Mouse (Mus musculus) neural tube, embryonic 13.5 days (tissue): Measurements from ENCODE around the gene Shisa2. TPM values are rescaled to one million over a fixed set of nuclear protein-coding genes. Genes with fewer than 3 reads are reported as not detected.

Experiments used
- ATAC-seq: fragments of 200-750 bp; cut with Nextera tagmentation; 2 replicates; pipeline ENCODE4 v1.8.0; 2017; ENCODE audit warnings: low read depth, mild to moderate bottlenecking, moderate TSS enrichment, moderate library complexity
- H3K27ac ChIP-seq: fragments of 300-500 bp; sonication (generic); replicated peaks from 2 replicates; pipeline ENCODE4 v1.5.1; 2015; ENCODE audit warnings: moderate library complexity, mild to moderate bottlenecking, inconsistent platforms
- H3K27me3 ChIP-seq: fragments of 300-500 bp; sonication (generic); 2 replicates; pipeline ENCODE4 v1.6.1; 2015; ENCODE audit warnings: mild to moderate bottlenecking, inconsistent platforms
- H3K36me3 ChIP-seq: fragments of 300-500 bp; sonication (generic); 2 replicates; pipeline ENCODE4 v1.6.1; 2015; ENCODE audit warnings: mild to moderate bottlenecking, inconsistent platforms
- H3K4me1 ChIP-seq: fragments of 300-500 bp; sonication (generic); replicated peaks from 2 replicates; pipeline ENCODE4 v1.6.1; 2015; ENCODE audit warnings: inconsistent platforms
- H3K4me2 ChIP-seq: fragments of 300-500 bp; sonication (generic); 2 replicates; pipeline ENCODE4 v1.6.1; 2015; ENCODE audit warnings: inconsistent platforms, mild to moderate bottlenecking, moderate library complexity
- H3K4me3 ChIP-seq: fragments of 300-500 bp; sonication (generic); 2 replicates; pipeline ENCODE4 v1.5.1; 2015; ENCODE audit warnings: mild to moderate bottlenecking, inconsistent platforms
- H3K9ac ChIP-seq: fragments of 300-500 bp; sonication (generic); 2 replicates; pipeline ENCODE4 v1.6.1; 2015; ENCODE audit warnings: moderate library complexity, mild to moderate bottlenecking, inconsistent platforms
- H3K9me3 ChIP-seq: fragments of 300-500 bp; sonication (generic); 2 replicates; pipeline ENCODE4 v1.6.1; 2016; ENCODE audit warnings: inconsistent platforms
- WGBS: fragments of 180-500 bp; shearing (Covaris S2); methylation state at CpG from one replicate; pipeline ENCODE4 v1.1.7; 2015; 5-methylcytosine and 5-hydroxymethylcytosine counted together
- polyA plus RNA-seq: library from polyadenylated mRNA; unstranded; fragments of >200 nt; fragmentation: Nextera tagmentation; extraction: Ambion mirVana; gene quantifications from 2 replicates; pipeline ENCODE4 v1.2.1, GENCODE M21; 2015

Shisa2 gene
- polyA plus RNA-seq, 1 experiment from 2014 or later: 3.6 TPM

DNA sequence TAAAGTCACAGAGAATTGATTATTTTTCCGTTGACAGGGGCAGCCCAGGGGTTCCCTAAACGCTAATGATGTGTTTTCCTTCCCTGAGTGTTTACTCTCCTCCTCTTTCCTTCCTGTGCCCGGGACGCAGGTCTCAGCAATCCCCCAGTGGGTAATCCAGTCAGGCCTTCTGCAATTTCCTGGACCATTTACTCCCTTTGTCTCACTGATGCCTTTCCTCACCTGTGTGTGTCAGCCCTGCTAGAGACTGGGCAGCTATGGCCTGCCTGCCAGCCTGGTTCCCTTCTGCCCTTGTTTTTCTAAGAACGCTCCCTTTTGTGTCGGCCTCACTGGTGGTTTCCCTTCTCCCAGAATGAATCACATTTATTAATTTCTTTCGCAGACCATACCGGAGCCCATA lies 49.4 kb downstream of the Shisa2 start:
- H3K27me3 ChIP-seq: no peaks in the 10 kb centered on the region
- 19% methylated on average over 8 of the region's 8 CpGs for WGBS
- peak overlapping the region; percentile 45; the same call in 1 of the 2 replicates for H3K9ac ChIP-seq

DNA sequence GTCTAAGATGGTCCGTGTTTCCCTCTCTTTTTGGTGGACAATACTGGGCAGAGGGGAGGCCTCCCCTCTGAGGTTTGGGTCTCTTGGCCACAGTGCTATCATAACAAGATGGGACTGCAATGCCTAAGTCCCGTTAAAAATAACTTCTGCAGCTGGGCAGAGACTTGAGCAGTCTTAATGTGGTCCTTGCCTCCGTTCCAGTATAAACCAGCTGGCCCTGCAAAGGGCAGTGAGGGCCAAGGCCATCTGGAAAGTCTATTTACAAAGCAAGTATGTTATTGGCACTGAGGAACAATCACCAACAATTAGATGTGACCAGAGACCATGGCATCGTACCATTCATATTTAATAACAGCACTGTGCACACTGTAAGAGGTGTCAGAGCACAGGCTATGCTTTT lies 50.2 kb downstream of the Shisa2 start:
- no peaks in the 10 kb centered on the region for H3K27me3 ChIP-seq
- 78% methylated on average over 4 of the region's 4 CpGs for WGBS
- H3K4me3 ChIP-seq: no peak overlapping the region
- peaks cover 21% of the 10 kb centered on the region for H3K4me1 ChIP-seq
- H3K4me2 ChIP-seq: no peak overlapping the region
- ATAC-seq: no peak
- H3K36me3 ChIP-seq: no peaks in the 10 kb centered on the region
- H3K9me3 ChIP-seq: no peaks in the 10 kb centered on the region
- peak overlapping the region; percentile 74 for H3K27ac ChIP-seq
- 0 out of 2 replicates have a peak overlapping the region, but pooled peaks have one; percentile 45 for H3K9ac ChIP-seq

More for the DNA sequence above, 49.4 kb downstream of the Shisa2 start:
- H3K4me1 ChIP-seq: peaks cover 21% of the 10 kb centered on the region
- H3K27ac ChIP-seq: peak overlapping the region; percentile 74
- no peaks in the 10 kb centered on the region for H3K36me3 ChIP-seq
- H3K4me2 ChIP-seq: no peak overlapping the region
- ATAC-seq: peak; percentile 59
- H3K4me3 ChIP-seq: no peak overlapping the region
- no peaks in the 10 kb centered on the region for H3K9me3 ChIP-seq

DNA sequence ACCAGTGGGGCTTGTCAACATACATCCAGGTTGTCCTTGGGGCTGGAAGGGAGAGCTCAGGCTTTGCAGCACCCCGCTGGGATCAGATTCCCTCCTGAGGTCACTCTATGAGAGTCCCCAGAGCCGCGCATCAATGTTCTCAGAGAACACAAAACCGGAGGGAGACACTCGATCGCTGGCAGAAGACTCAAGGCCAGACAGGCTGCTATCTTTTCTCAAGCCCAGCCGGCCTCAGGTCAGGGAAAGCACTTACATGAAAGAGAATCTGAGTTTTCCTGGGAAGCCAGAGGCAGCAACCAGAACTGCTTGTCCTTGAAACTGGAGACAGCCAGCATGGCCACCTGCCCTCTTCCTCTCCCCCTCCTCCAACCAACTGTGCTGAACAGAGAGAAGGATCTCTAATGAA lies 52.5 kb downstream of the Shisa2 start:
- Histone ChIP-seq H3K9me3 (no peaks in the 10 kb centered on the region), H3K27ac (no peak overlapping the region), H3K36me3 (no peaks in the 10 kb centered on the region), H3K4me2 (no peak overlapping the region), H3K4me1 (peaks cover 21% of the 10 kb centered on the region), H3K9ac (no peak overlapping the region), H3K27me3 (no peaks in the 10 kb centered on the region), H3K4me3 (no peak overlapping the region)
- WGBS: 75% methylated on average over 7 of the region's 7 CpGs
- ATAC-seq: no peak

Other genes starting within 250 kb of the Shisa2 start
- gene Phf11c, start 229.9 kb upstream of the Shisa2 start, polyA plus RNA-seq: 0.38 and 0.40 TPM in 2 replicates
- gene Setdb2, start 184.4 kb upstream of the Shisa2 start, polyA plus RNA-seq: 6.1 and 9.7 TPM in 2 replicates
- gene Cab39l, start 184.3 kb upstream of the Shisa2 start, polyA plus RNA-seq: 22.8 and 23.4 TPM in 2 replicates
- 36.1 and 38.5 TPM in 2 replicates for gene Cdadc1, start 27.3 kb upstream of the Shisa2 start, polyA plus RNA-seq